Mouse (Mus musculus) heart, embryonic 14.5 days (tissue): ENCODE data around the gene Hapln3. TPM values are rescaled to one million over a fixed set of nuclear protein-coding genes. Genes with fewer than 3 reads are reported as not detected.
A peak's percentile ranks its signal among the peaks of the same experiment; 100 is the strongest.

Source experiments
- ATAC-seq: fragments of 200-750 bp; cut with Nextera tagmentation; 2 replicates; pipeline ENCODE4 v1.8.0; 2017; ENCODE audit warnings: low read depth, moderate TSS enrichment; ENCODE audit not compliant: insufficient number of reproducible peaks, insufficient read depth, low FRiP score
- H3K27ac ChIP-seq, 2 experiments: fragments of 200-500 bp in 1 of 2; fragments of 300-500 bp in 1 of 2; sonication (generic) in 1 of 2; replicated peaks in 1 of 2; 2 replicates each; pipeline ENCODE4 v1.5.1; 2012 to 2014; ENCODE audit warnings: low read depth in 2 of 2, low read length in 2 of 2, control low read depth in 1 of 2, mild to moderate bottlenecking in 1 of 2, mixed read lengths in 1 of 2; ENCODE audit not compliant: control insufficient read depth in 1 of 2, insufficient read depth in 1 of 2
- H3K27me3 ChIP-seq: fragments of 300-500 bp; sonication (generic); 2 replicates; pipeline ENCODE4 v1.6.1; 2014; ENCODE audit warnings: mild to moderate bottlenecking, low read length, control low read depth; ENCODE audit not compliant: control insufficient read depth, insufficient read depth
- H3K36me3 ChIP-seq: fragments of 300-500 bp; sonication (generic); 2 replicates; pipeline ENCODE4 v1.6.1; 2014; ENCODE audit warnings: mild to moderate bottlenecking, control low read depth, low read length, mixed read lengths; ENCODE audit not compliant: control insufficient read depth, insufficient read depth
- H3K4me1 ChIP-seq, 2 experiments: fragments of 200-500 bp in 1 of 2; fragments of 300-500 bp in 1 of 2; sonication (generic) in 1 of 2; 2 replicates each; pipeline ENCODE4 v1.6.1; 2012 to 2014; ENCODE audit warnings: low read length in 2 of 2, control low read depth in 1 of 2, mixed read lengths in 1 of 2; ENCODE audit not compliant: control insufficient read depth in 2 of 2, insufficient read depth in 2 of 2
- H3K4me2 ChIP-seq: fragments of 300-500 bp; sonication (generic); 2 replicates; pipeline ENCODE4 v1.6.1; 2014; ENCODE audit warnings: mild to moderate bottlenecking, low read length
- H3K4me3 ChIP-seq, 2 experiments: fragments of 200-500 bp in 1 of 2; fragments of 300-500 bp in 1 of 2; sonication (generic) in 1 of 2; 2 replicates each; pipeline ENCODE4 v1.5.1; 2012 to 2014; ENCODE audit warnings: low read length in 2 of 2, mild to moderate bottlenecking in 2 of 2, control low read depth in 1 of 2, low read depth in 1 of 2, moderate library complexity in 1 of 2; ENCODE audit not compliant: control insufficient read depth in 1 of 2, insufficient read depth in 1 of 2
- H3K9ac ChIP-seq: fragments of 300-500 bp; sonication (generic); 2 replicates; pipeline ENCODE4 v1.6.1; 2014; ENCODE audit warnings: mild to moderate bottlenecking, low read length
- H3K9me3 ChIP-seq: fragments of 300-500 bp; sonication (generic); 2 replicates; pipeline ENCODE4 v1.6.1; 2016; ENCODE audit warnings: low read length, control low read depth; ENCODE audit not compliant: control insufficient read depth
- WGBS: fragments of 180-500 bp; shearing (Covaris S2); extraction: QIAGEN DNeasy Blood & Tissue Kit; methylation state at CpG from one replicate; pipeline ENCODE4 v1.1.7; 2014; 5-methylcytosine and 5-hydroxymethylcytosine counted together
- polyA plus RNA-seq: library from polyadenylated mRNA; unstranded; fragments of >200 nt; fragmentation: Nextera tagmentation; extraction: Ambion mirVana; gene quantifications from 2 replicates; pipeline ENCODE4 v1.2.1, GENCODE M21; 2014

Hapln3 gene
- polyA plus RNA-seq, 1 experiment from 2014 or later = 2.0 TPM

GRCm38 (mm10) chr7:79129883-79130282 lies 935 bp downstream of the Hapln3 start:
- ATAC-seq = no peak
- Histone ChIP-seq H3K27me3 (peaks cover 4% of the 10 kb centered on the region; the same call in 1 of the 2 replicates), H3K4me2 (peak overlapping the region; percentile 69), H3K4me1 (peaks cover 16 to 45% of the 10 kb centered on the region in 2 experiments), H3K9me3 (no peaks in the 10 kb centered on the region), H3K9ac (no peak overlapping the region), H3K27ac (no peak overlapping the region), H3K4me3 (peak overlapping the region in 1 of 2 experiments; percentile 32; a peak in 1 of 4 replicates), H3K36me3 (peaks cover 17% of the 10 kb centered on the region)
- 13% methylated on average over 8 of the region's 8 CpGs for WGBS

GRCm38 (mm10) chr7:79123465-79123864 lies 7.4 kb downstream of the Hapln3 start:
- H3K27me3 ChIP-seq = no peaks in the 10 kb centered on the region
- no peak overlapping the region for H3K4me3 ChIP-seq
- H3K4me1 ChIP-seq = no peaks in the 10 kb centered on the region
- H3K9me3 ChIP-seq = no peaks in the 10 kb centered on the region
- 75% methylated on average over 5 of the region's 5 CpGs for WGBS
- H3K4me2 ChIP-seq = no peak overlapping the region
- no peak overlapping the region for H3K9ac ChIP-seq
- ATAC-seq = no peak
- no peak overlapping the region for H3K27ac ChIP-seq
- H3K36me3 ChIP-seq = no peaks in the 10 kb centered on the region

- 54% methylated on average over 4 of the region's 4 CpGs for WGBS
- no peaks in the 10 kb centered on the region for H3K9me3 ChIP-seq
- ATAC-seq = no peak
Measured at GRCm38 (mm10) chr7:79113848-79114247, 17.0 kb downstream of the Hapln3 start.

GRCm38 (mm10) chr7:79096492-79096891 lies 34.3 kb downstream of the Hapln3 start:
- no peak overlapping the region for H3K27ac ChIP-seq
- H3K4me3 ChIP-seq = no peak overlapping the region
- H3K27me3 ChIP-seq = no peaks in the 10 kb centered on the region
- no peaks in the 10 kb centered on the region for H3K36me3 ChIP-seq
- no peak overlapping the region for H3K4me2 ChIP-seq
- ATAC-seq = no peak
- 72% methylated on average over 5 of the region's 5 CpGs for WGBS
- H3K9me3 ChIP-seq = no peaks in the 10 kb centered on the region
- no peak overlapping the region for H3K9ac ChIP-seq
- H3K4me1 ChIP-seq = no peaks in the 10 kb centered on the region

More at GRCm38 (mm10) chr7:79113848-79114247, 17.0 kb downstream of the Hapln3 start:
- H3K27ac ChIP-seq = no peak overlapping the region
- no peaks in the 10 kb centered on the region for H3K36me3 ChIP-seq
- H3K4me1 ChIP-seq = no peaks in the 10 kb centered on the region
- no peaks in the 10 kb centered on the region for H3K27me3 ChIP-seq
- no peak overlapping the region for H3K4me3 ChIP-seq
- no peak overlapping the region for H3K9ac ChIP-seq
- H3K4me2 ChIP-seq = no peak overlapping the region

GRCm38 (mm10) chr7:79089111-79089510 lies 41.7 kb downstream of the Hapln3 start:
- Histone ChIP-seq H3K9ac (no peak overlapping the region), H3K9me3 (no peaks in the 10 kb centered on the region), H3K27me3 (no peaks in the 10 kb centered on the region), H3K4me1 (no peaks in the 10 kb centered on the region), H3K4me3 (no peak overlapping the region), H3K4me2 (no peak overlapping the region), H3K36me3 (no peaks in the 10 kb centered on the region), H3K27ac (no peak overlapping the region)
- no peak for ATAC-seq
- WGBS = 75% methylated on average over 4 of the region's 4 CpGs

GRCm38 (mm10) chr7:79080572-79081399 lies 50.0 kb downstream of the Hapln3 start:
- Histone ChIP-seq H3K36me3 (no peaks in the 10 kb centered on the region), H3K27me3 (peaks cover 11% of the 10 kb centered on the region; the same call in 1 of the 2 replicates), H3K9me3 (no peaks in the 10 kb centered on the region), H3K9ac (no peak overlapping the region), H3K4me1 (no peaks in the 10 kb centered on the region), H3K4me2 (no peak overlapping the region), H3K4me3 (no peak overlapping the region), H3K27ac (no peak overlapping the region)
- no peak; the same call in 1 of the 2 replicates for ATAC-seq
- 26% methylated on average over 7 of the region's 7 CpGs for WGBS

GRCm38 (mm10) chr7:79079212-79079611 lies 51.6 kb downstream of the Hapln3 start:
- Histone ChIP-seq H3K27ac (no peak overlapping the region), H3K4me3 (no peak overlapping the region), H3K27me3 (peaks cover 11% of the 10 kb centered on the region; the same call in 1 of the 2 replicates), H3K4me2 (no peak overlapping the region), H3K9me3 (no peaks in the 10 kb centered on the region), H3K4me1 (no peaks in the 10 kb centered on the region), H3K9ac (no peak overlapping the region), H3K36me3 (no peaks in the 10 kb centered on the region)
- ATAC-seq = no peak
- WGBS = 59% methylated on average over 3 of the region's 3 CpGs
